Mouse (Mus musculus) hematopoietic stem cell, adult 5-6 weeks (primary cell): ENCODE data around the gene Tom1l1. TPM values are rescaled to one million over a fixed set of nuclear protein-coding genes. Genes with fewer than 3 reads are reported as not detected.
"Not testable (repeated sequence)": the region's sequence is repeated elsewhere in the genome, so short reads cannot be mapped to it uniquely, and the experiment has no call there.

Experiments used
- ATAC-seq, 2 experiments: fragments of 125-278 bp in 1 of 2; replicated peaks in 1 of 2; 2 replicates each; pipeline ENCODE4 v1.8.0; 2016 to 2017; ENCODE audit warnings: inconsistent platforms in 2 of 2, mild to moderate bottlenecking in 2 of 2, moderate number of reproducible peaks in 2 of 2, low read depth in 1 of 2, moderate TSS enrichment in 1 of 2; ENCODE audit not compliant: low FRiP score in 2 of 2, poor library complexity in 2 of 2, severe bottlenecking in 2 of 2, insufficient read depth in 1 of 2, low TSS enrichment in 1 of 2
- total RNA-seq: library from RNA; stranded (forward); fragments of 172-1452, 232-1000 nt; gene quantifications from 2 replicates; pipeline ENCODE4 v1.2.3, GENCODE M21; 2017

Tom1l1 gene
- total RNA-seq, result 32.8 and 42.8 TPM in 2 replicates

DNA sequence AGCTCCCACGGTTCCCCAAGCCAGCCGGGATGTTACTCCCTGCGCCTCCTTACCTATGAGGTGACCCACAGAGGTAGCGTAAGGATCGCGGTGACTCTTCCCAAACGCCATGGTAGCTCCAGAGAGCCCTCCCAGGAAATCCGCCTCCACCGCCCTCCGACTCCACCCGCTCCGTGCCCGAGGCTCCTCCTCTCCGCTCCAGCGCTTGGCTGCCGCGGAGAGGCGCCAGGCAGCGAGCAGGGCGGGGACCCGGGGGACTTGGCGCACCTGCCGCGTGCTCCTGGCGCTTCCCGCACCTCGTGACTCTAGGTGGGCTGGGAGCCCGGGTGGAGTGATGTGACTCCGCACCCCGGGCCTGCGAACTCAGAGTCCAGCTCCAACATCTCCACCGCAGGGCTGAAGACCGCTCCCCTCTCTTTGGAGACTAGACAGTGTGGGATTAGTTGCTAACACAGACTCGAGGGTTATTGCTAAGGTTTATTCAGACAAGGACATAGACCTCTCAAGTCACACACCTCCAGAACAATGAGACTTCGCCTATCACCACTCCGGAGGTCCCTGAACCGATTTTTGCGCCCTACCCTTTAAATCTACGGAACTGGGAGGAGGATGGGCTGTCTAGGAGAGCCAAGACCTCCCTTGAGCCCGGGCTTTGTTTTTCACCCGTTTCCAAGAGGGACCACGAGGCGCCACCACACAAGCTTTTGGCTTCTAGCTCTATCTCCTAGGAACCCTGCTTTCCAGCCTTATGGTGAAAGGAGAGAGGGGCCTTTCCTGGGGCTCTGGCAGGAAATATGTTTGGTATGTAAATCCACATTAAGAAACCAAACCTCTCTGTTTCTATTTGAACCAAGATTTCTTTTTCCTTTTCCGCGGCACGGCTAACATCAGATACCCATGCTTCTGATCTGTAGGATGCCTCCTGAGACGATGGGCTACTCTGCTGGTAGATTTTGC is at the start of gene Tom1l1:
Tom1l1 (minus strand) TSS at position 907 of the 957 bp plus-strand sequence.
- ATAC-seq, result peak; percentile 86

DNA sequence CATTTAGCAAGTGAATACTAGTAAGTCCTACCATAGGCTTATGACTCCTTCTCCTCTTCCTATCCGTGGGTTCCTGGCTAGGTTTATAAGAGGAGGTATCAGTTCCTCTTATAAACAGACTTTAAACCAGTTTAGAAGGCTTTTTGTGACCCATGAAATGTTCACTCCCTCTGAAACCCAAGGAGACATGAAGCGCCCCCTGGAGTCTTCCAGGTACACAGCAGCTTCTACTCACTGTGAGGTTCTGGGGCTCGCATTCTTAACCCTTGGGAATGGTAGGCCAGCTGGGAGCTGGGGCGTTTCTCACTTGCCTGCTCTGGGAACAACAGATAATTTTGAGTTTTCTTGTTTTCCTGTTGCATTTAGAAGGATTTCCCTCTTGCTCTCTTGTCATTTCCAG is 45.4 kb upstream of the Tom1l1 start:
- no peak for ATAC-seq

DNA sequence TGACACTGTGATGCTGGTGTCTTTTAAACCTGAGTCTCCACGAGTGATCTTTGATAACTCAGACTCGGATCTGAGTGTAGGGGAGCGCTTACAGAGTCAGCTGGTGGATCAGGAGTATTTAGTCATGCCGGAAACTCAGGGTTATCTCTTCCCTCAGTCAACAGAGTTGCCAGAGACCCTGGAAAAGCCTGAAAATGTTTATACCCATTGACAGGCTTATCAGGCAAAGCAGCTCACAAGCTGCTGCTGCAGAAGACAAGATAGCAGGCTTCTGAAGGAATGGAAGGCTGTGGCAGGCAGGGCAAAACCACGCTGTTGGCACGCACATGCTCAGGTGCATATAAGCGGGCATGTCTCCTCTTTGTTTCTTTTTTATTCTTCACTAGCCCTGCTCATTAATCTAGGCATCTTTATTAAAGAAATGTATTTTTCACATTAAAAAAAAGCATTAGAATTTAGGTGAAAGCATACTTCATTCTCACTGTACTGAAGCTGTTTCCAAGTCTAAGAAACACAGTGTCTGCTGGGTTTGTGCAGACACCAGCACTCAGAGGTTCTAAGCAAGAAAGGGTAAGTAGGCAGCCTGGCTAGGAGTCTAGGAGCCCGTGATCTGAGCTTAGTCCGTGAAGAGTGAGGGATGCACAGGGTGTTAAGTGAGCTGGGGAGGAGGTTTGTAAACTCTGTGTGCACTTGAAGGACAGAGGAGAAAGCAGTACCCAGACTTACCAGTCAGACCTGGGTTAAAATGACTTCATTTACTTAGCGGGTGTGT is 39.4 kb upstream of the Tom1l1 start:
- peak; percentile 46 to 55; a peak in 3 of 4 replicates for ATAC-seq

- peak; percentile 22 to 29; a peak in 1 of 4 replicates for ATAC-seq
These were observed 38.6 kb upstream of the Tom1l1 start for GRCm38 (mm10) chr11:90726730-90727129.

DNA sequence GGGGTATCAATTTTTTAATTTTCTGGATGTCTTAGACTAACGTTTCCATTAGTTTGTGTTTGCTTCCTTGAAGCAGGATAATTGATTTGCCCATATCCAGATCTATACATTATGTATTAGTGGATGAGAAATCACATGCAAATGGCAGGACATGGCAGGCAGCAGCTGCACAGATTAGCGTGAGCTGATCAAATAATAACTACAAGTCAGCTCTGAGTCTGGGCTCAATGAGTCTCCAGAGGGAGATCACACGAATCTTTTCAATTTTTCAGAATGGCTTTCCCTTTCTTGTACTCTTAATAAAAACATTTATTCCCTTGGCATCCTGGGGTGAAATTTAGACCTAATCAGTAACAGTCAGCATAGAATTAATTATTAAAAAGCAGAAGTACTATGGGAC is 34.1 kb upstream of the Tom1l1 start:
- no peak for ATAC-seq

DNA sequence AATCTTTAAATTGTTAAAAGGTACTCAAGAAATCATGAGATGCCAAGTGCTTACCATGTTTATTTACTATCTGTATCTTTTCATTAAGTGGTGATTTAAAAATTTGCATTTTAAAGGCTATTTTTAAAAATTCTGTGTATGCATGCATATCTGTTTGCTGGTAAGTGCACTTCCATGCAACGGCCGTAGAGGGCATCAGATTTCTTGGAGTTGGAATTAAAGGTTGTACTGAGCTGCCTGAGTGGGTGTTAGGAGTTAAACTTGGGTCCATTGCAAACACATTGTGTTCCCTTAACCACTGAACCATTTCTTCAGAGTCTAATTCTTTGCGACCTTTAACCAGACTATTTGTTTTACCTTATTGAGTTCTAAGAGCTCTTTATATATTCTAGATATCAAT is 29.6 kb upstream of the Tom1l1 start:
- ATAC-seq, result no peak

DNA sequence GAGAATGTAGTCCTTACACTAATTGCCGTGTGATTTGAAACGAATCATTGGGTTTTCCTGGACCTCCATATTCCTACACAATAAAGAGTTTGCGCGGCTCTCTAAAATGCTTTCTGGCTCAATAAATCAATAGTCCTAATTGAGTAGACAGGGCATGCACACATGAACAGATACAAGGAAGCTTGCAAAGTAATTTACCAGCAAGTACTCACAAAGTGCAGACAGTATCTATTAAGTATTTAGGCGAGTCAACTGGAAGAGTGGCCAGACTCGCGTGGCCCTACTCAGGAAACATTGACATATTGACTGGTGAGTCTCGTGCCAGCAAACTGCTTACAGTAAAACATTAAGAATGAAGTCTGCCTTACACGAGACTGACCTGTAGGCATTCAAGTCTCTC is 23.4 kb upstream of the Tom1l1 start:
- ATAC-seq, result no peak

GRCm38 (mm10) chr11:90707134-90707533 is 19.0 kb upstream of the Tom1l1 start:
- not testable (repeated sequence) for ATAC-seq

DNA sequence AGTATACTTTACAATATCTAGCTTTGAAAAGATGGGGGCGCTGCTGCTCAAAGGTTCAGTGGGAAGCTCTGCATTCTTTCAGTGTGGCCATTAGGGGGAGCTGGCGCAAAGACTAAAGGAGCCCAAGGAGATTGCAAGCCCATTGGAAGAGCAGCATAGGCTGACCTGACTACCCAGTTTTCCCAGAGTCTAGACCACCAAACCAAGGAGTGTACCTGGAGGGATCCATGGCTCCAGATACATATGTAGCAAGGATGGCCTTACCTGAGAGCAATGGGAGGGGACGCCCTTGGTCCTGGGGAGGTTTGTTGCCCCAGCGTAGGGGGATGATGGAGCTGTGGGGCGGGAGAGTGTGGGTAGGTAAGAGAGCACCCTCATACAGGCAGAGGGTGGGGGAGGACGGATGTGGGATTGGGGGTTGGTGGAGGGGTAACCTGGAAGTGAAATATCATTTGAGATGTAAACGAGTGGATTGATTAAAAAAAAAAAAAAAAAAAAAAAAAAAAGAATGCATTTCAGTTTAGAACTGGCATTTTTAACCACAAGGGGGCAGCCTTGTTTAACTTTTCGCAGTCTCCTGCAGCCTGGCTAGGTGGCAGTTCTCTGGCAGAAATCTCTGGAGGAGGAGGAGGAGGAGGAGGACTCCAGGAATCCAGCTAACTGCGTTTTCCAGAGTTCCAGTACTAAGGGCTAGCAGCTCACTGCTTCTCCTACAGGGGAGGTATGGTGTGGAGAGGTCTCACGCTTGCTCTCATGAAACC is 9.5 kb upstream of the Tom1l1 start:
- ATAC-seq, result peak; percentile 85

DNA sequence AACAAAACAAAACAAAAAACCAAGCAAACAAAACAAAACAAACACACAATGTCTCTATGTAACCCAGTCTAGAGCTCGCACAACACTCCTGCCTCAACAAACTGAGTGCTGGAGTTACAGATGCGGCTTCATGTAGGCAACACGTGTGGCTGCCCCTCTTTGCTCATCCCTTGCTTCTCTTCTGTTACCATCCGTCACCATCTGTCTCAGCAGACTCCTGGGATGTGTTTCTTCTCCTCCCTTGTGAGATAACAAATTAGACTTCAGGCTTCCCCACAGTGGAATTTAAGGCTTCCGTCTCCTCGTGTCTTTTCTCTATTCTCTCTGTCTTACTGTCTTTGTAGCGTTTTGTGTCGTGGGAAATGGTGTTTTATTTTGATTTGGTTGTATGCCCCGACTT is 7.6 kb upstream of the Tom1l1 start:
- ATAC-seq, result no peak

GRCm38 (mm10) chr11:90694206-90694605 is 6.0 kb upstream of the Tom1l1 start:
- ATAC-seq, result no peak

DNA sequence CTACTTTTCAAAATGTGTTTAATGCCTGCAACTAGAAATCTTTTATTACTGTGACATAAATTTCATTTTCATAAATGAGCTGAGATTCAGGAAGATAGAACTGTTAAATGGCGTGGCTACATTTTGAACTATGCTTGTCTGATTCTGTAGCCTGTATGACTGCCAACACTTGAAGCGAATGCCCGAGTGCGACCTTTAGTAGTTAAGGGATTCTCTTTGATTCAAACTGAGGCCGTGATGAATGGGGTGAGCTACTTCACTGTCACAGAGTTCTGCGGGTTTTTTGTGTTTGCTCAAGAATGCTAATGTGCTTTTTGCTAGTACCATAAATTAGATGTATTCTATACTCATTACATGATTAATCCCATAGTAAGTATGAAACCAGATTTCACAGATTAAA is 2.2 kb upstream of the Tom1l1 start:
- ATAC-seq, result no peak

DNA sequence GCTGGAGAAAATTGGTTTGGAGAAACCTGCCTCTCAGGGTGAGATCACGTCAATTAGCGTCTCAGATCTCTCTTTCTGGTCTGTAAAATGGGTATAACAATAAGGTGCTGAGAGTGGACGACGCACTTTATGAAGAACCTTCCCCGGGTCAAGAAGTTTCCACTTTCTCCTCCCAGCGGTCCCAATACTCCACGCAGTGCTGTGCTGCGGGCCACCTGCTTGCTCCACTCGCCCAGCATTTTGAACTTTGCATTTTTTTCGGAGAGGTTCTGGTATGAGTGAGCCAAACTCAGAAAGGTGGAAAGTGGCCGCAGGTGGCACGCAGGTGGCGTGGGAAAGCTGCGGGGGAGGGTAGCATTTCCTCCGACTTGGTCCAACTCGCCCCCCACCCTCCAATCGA is 1.1 kb downstream of the Tom1l1 start:
- ATAC-seq, result peak in 1 of 2 experiments; percentile 4; a peak in 1 of 4 replicates

GRCm38 (mm10) chr11:90686287-90687025 is 1.7 kb downstream of the Tom1l1 start:
- ATAC-seq, result no peak

GRCm38 (mm10) chr11:90685196-90685595 is 3.0 kb downstream of the Tom1l1 start:
- ATAC-seq, result no peak

GRCm38 (mm10) chr11:90684765-90685164 is 3.4 kb downstream of the Tom1l1 start:
- ATAC-seq, result peak; percentile 54 to 77; a peak in 3 of 4 replicates

DNA sequence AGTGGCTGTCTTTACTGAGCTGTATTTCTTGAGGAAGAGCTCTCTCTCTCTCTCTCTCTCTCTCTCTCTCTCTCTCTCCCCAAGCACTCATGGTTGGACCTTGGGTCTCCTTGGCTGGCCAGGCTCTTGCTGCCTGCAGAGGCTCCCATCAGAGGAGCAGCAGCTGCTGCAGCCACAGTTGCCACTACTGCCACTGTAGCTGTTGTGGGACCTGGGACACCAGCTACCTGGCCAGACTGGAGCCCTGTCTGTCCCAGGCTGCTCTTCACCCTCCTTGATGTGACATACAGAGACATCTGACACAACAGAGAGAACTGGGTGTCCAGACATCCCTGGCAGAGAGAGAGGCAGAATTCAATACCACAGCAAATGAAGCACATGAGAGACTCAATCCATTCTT is 7.0 kb downstream of the Tom1l1 start:
- ATAC-seq, result no peak
